Mouse (Mus musculus) intestine, embryonic 14.5 days (tissue): Measurements from ENCODE around the gene Ids. TPM values are rescaled to one million over a fixed set of nuclear protein-coding genes. Genes with fewer than 3 reads are reported as not detected.
"Not testable (repeated sequence)": the region's sequence is repeated elsewhere in the genome, so short reads cannot be mapped to it uniquely, and the experiment has no call there.

ENCODE experiments used
- ATAC-seq: fragments of 200-750 bp; cut with Nextera tagmentation; replicated peaks from 2 replicates; pipeline ENCODE4 v1.8.0; 2017; ENCODE audit warnings: low read depth, moderate number of reproducible peaks, moderate TSS enrichment, moderate library complexity; ENCODE audit not compliant: low FRiP score, low TSS enrichment
- DNase-seq: peaks from one replicate; pipeline ENCODE4 v3.0.0-alpha.2; 2018; ENCODE audit warnings: low spot score
- H3K27ac ChIP-seq: fragments of 300-500 bp; sonication (generic); 2 replicates; pipeline ENCODE4 v1.5.1; 2014; ENCODE audit warnings: low read depth, mild to moderate bottlenecking, control low read depth
- H3K27me3 ChIP-seq: fragments of 300-500 bp; sonication (generic); replicated peaks from 2 replicates; pipeline ENCODE4 v1.6.1; 2014; ENCODE audit warnings: low read length, control low read depth; ENCODE audit not compliant: control insufficient read depth, insufficient read depth
- H3K36me3 ChIP-seq: fragments of 300-500 bp; sonication (generic); 2 replicates; pipeline ENCODE4 v1.6.1; 2014; ENCODE audit warnings: low read length, control low read depth; ENCODE audit not compliant: control insufficient read depth, insufficient read depth
- H3K4me1 ChIP-seq: fragments of 300-500 bp; sonication (generic); replicated peaks from 2 replicates; pipeline ENCODE4 v1.6.1; 2014; ENCODE audit warnings: low read length, control low read depth, mixed read lengths; ENCODE audit not compliant: control insufficient read depth, insufficient read depth
- H3K4me2 ChIP-seq: fragments of 300-500 bp; sonication (generic); 2 replicates; pipeline ENCODE4 v1.6.1; 2014; ENCODE audit warnings: low read length
- H3K4me3 ChIP-seq: fragments of 300-500 bp; sonication (generic); 2 replicates; pipeline ENCODE4 v1.5.1; 2014; ENCODE audit warnings: low read depth, low read length, control low read depth, mixed read lengths
- H3K9ac ChIP-seq: fragments of 300-500 bp; sonication (generic); 2 replicates; pipeline ENCODE4 v1.6.1; 2014; ENCODE audit warnings: mild to moderate bottlenecking, low read length
- H3K9me3 ChIP-seq: fragments of 300-500 bp; sonication (generic); 2 replicates; pipeline ENCODE4 v1.6.1; 2016; ENCODE audit warnings: low read length, control low read depth; ENCODE audit not compliant: control insufficient read depth
- WGBS: fragments of 180-500 bp; shearing (Covaris S2); extraction: QIAGEN DNeasy Blood & Tissue Kit; methylation state at CpG from one replicate; pipeline ENCODE4 v1.1.7; 2014; 5-methylcytosine and 5-hydroxymethylcytosine counted together
- polyA plus RNA-seq: library from polyadenylated mRNA; unstranded; fragments of >200 nt; fragmentation: Nextera tagmentation; extraction: Ambion mirVana; gene quantifications from 2 replicates; pipeline ENCODE4 v1.2.1, GENCODE M21; 2014

Ids gene
- polyA plus RNA-seq = 2.6 and 3.4 TPM in 2 replicates

DNA sequence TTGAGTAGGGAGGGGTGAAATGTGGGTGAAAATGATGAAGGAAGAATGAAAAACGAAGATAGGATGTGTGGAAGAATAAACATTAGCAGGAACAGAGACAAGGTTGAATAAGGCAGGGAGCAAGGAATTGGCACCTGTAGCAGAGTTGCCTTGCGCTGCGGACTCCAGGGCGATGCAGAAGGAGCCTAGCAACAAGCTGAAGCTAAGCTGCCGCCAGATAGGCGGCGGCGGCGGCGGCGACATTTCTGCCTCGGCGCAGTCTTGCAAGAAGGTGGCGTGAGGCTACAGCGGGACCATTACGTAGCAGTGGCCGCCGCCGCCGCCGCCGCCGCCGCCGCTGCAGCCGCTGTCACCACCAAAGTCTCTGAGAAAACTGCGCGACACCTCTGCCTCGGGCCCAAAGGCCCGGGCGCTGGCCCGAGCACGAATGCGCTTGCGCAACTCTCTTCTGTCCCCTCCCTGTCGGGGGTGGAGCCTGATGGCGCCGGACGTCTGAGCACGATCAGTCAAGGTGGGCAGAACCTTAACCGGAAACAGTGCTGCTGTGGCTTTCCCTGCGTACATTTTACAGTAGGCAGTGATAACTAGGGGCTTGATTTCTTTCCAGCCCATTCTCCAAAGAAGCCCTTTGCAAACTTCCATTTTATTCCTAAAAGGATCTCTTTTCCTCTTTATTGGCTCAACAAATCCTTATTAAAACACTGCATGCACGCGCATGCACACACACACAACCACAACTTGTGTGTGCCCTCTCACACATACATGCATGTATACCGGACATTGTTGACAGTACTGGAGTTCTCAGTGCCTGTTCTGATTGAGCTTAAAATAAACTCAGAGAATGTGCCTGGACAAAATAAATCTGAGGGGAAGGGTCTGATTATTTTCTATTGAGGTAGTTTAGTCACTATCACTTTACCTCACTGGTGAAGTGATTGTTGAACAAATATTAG is at the start of gene Ids:
Gene Ids, minus strand, starts transcription at position 424 of the 953 bp plus-strand sequence.
- Histone ChIP-seq H3K27ac (no peak within 1 kb of the TSS), H3K9ac (peak within 1 kb of the TSS; percentile 51), H3K4me3 (peak within 1 kb of the TSS; percentile 42), H3K9me3 (no peaks in the 10 kb centered on the region), H3K27me3 (no peaks in the 10 kb centered on the region), H3K4me2 (peak within 1 kb of the TSS; percentile 49), H3K36me3 (no peaks in the 10 kb centered on the region), H3K4me1 (no peaks in the 10 kb centered on the region)
- ATAC-seq = peak; percentile 95
- whole genome bisulfite sequencing = 13% methylated on average over 30 of the region's 45 CpGs
- DNase-seq = peak; percentile 75

DNA sequence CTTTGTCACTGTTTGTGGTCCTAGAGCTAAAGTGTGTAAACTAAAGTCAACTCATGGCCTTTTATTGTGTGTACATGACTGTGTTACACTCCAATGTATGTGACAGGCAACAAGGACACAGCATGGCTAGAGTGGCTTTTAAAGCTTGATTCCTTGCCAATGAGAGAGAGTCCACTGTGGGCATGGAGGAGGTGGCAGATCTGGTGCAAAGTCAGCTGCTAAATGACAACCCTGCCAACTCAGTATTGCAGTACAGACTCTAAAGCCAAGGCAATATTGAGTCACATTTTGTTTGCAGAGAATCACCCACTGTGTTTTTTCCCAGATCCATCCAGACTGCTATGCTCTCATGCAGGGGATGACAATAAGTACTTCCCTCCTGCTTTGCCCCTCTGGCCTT is 27.8 kb upstream of the Ids start:
- not testable (repeated sequence) for H3K4me1 ChIP-seq, H3K9me3 ChIP-seq, H3K27ac ChIP-seq, H3K27me3 ChIP-seq, H3K9ac ChIP-seq, H3K4me3 ChIP-seq, DNase-seq, H3K4me2 ChIP-seq, H3K36me3 ChIP-seq, ATAC-seq

DNA sequence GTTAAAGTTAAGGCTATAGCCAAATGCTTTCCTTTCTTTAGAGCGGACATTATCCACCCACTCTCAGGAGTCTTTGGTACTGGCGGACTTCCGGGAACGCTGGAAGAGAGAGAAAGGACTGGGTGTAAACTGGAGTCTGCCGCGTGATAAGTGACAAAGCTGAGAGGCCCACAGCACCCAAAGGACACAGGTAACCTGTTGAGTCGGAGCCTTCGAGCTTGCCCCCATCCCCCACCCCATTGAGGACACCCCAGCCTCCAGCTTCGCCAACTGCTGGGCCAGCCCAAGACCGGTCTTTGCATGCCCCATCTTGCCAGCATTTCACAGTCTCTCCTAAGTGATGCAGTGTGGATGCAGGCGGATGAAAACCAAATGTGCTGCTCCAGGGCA is 21.1 kb upstream of the Ids start:
- Histone ChIP-seq H3K27me3 (no peaks in the 10 kb centered on the region), H3K9ac (peak overlapping the region; percentile 51), H3K27ac (peak overlapping the region; percentile 74), H3K4me1 (no peaks in the 10 kb centered on the region), H3K9me3 (no peaks in the 10 kb centered on the region), H3K4me3 (peak overlapping the region; percentile 56), H3K36me3 (peaks cover 6% of the 10 kb centered on the region; the same call in 1 of the 2 replicates), H3K4me2 (peak overlapping the region; percentile 50)
- peak; percentile 63 for DNase-seq
- ATAC-seq = peak; percentile 33; the same call in 1 of the 2 replicates
- 16% methylated on average over 11 of the region's 11 CpGs for WGBS

DNA sequence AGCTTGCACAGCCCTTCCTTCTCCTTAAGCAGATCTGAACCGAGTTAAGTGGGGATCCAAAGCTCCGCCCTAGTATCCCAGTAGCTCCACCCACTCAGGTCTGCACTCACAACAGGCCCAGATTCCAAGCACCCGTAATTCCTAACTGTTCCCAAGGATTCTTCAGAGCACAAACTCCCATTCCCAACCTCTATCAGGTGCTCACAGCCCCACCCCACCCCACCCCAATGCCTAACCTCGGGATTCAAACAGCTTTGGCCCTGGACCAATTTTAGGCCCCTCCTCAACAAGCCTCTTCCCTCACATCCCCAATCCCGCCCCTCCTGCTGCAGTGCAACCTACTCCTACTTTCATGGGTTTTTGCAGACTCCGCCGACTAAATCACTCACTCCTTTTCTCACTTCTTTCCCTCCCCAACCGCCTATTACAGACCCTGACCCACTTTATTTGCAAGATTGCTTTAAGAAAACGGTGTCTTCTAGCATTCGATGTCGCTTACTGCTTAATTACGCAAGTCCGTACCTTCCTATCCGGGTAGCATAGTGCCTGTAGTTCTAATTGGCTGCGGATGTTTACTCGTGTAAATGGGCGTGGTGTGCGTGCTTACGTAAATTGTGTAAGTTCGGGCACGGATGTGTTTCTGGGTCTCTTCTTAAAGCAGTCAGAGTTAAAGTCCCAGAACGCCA is 20.5 kb upstream of the Ids start, which contains the start of gene 1110012L19Rik:
Gene 1110012L19Rik, plus strand, starts transcription at position 602 of the 686 bp plus-strand sequence.
- ATAC-seq (peak; percentile 95), DNase-seq (peak; percentile 79)
- peak within 1 kb of the TSS; percentile 50 for H3K4me2 ChIP-seq
- H3K9me3 ChIP-seq = no peaks in the 10 kb centered on the region
- peaks cover 6% of the 10 kb centered on the region; the same call in 1 of the 2 replicates for H3K36me3 ChIP-seq
- no peaks in the 10 kb centered on the region for H3K27me3 ChIP-seq
- H3K27ac ChIP-seq = peak within 1 kb of the TSS; percentile 74
- no peaks in the 10 kb centered on the region for H3K4me1 ChIP-seq
- H3K4me3 ChIP-seq = peak within 1 kb of the TSS; percentile 56
- WGBS = 14% methylated on average over 22 of the region's 22 CpGs
- peak within 1 kb of the TSS; percentile 51 for H3K9ac ChIP-seq

DNA sequence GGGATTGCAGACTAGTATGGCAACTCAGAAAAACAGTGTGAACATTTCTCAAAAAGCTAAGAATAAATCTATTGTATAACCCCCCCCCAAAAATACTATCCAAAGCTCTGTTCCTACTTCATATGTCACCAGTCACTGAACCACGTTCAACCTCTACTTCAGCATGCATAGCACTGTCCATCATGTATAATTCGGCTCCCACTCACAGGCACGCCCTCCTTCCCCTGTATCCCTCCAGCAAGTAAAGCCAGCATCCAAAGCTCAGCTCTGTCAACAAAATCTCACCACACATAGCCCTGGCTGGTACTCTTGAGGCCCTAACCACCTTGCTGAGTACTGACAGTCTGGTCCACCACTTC is 20.0 kb upstream of the Ids start:
- peaks cover 6% of the 10 kb centered on the region; the same call in 1 of the 2 replicates for H3K36me3 ChIP-seq
- H3K4me1 ChIP-seq = no peaks in the 10 kb centered on the region
- no peak overlapping the region for H3K27ac ChIP-seq
- H3K27me3 ChIP-seq = no peaks in the 10 kb centered on the region
- H3K9me3 ChIP-seq = no peaks in the 10 kb centered on the region
- H3K4me2 ChIP-seq = peak overlapping the region; percentile 36
- peak overlapping the region; percentile 56 for H3K4me3 ChIP-seq
- no peak for DNase-seq
- no peak overlapping the region for H3K9ac ChIP-seq
- WGBS = 46% methylated on average over 3 of the region's 3 CpGs
- no peak for ATAC-seq

DNA sequence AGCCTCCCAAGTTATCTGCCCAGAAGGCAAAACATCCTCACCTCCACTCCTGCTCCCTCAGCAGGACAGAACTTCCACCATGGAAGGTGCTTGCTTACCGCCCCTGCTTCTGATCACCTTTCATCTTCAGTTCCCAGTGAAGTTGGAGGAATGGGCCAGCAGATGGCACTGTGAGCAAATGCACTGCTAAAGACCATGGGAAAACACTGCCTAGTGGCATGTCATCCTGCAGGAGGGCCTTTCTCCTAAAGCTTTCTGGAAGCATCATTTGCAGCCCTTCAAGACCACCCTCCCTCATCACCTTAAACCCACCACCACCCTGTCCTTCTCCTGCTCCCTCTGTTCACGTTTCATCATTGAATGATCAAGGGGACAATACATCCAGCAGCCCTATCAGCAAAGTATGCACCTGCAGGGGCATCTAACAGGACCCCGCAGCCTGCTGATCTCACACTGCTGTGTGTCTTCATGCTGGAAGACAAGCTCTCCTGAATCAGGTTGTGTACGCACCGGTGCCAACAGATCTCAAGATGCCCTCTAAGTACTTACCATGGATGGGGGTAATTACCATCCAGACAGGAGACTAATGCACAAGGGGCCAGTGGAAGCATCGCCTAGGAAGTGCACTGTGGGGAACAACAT is 9.7 kb upstream of the Ids start:
- H3K36me3 ChIP-seq, DNase-seq, H3K27me3 ChIP-seq, H3K9ac ChIP-seq, H3K4me1 ChIP-seq, H3K9me3 ChIP-seq, ATAC-seq, H3K27ac ChIP-seq, H3K4me2 ChIP-seq, H3K4me3 ChIP-seq: not testable (repeated sequence)
- 59% methylated on average over 5 of the region's 6 CpGs for WGBS

DNA sequence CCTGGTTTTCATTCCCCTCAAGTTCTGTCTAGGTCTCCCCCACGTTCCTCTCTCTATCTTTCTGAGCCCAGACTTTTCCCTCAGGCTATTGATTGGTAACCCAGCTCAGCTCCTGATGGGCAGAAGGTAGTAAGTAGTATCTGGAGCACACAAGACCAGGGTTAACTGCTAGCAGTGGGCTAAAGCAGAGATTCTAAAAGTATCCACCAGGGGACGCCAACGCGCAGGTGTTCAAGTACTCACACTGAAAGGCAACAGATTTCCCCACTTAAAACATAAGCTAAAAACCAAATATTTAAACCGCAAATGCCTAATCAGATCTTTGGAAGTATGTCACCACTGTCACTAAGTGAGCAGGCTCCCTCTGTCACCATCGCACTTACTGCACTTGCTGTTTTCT is 4.9 kb upstream of the Ids start:
- not testable (repeated sequence) for H3K9me3 ChIP-seq, DNase-seq, ATAC-seq, H3K9ac ChIP-seq, H3K4me2 ChIP-seq, H3K36me3 ChIP-seq, H3K4me1 ChIP-seq, H3K27ac ChIP-seq, H3K27me3 ChIP-seq, H3K4me3 ChIP-seq
- WGBS = 0% methylated on average over 1 of the region's 6 CpGs

DNA sequence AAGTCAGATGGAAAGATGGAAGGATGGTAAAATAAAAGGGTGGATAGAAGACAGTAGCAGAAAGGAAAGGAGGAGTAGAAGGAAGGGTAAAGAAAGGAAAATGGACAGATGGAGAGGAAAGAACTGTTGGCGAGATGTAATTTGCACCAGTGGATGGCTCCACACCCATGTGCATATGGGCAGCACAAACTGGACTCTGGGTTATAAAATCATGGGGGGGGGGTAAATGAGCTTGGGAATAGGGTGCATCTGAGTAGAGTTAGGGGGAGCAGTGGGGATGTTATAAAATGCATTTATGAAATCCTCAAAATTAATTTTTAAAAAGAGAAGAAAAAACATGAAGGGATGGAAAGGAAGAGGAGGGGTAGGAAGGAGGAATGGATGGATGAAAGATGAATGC is 682 bp downstream of the Ids start:
- ATAC-seq (no peak), DNase-seq (no peak)
- WGBS = 84% methylated on average over 1 of the region's 1 CpGs
- H3K4me1 ChIP-seq = no peaks in the 10 kb centered on the region
- H3K4me2 ChIP-seq = peak overlapping the region; percentile 46
- H3K27me3 ChIP-seq = no peaks in the 10 kb centered on the region
- H3K4me3 ChIP-seq = peak overlapping the region; percentile 42
- H3K36me3 ChIP-seq = no peaks in the 10 kb centered on the region
- no peak overlapping the region for H3K27ac ChIP-seq
- peak overlapping the region; percentile 51; the same call in 1 of the 2 replicates for H3K9ac ChIP-seq
- H3K9me3 ChIP-seq = no peaks in the 10 kb centered on the region
